Mouse (Mus musculus) olfactory bulb, adult 2 months (tissue): Measurements from ENCODE around the gene Nelfe.

Source experiments
- CTCF ChIP-seq: fragments of 200-500 bp; IDR thresholded peaks from 2 replicates; pipeline ENCODE4 v1.5.1; 2012; ENCODE audit warnings: low read depth, mild to moderate bottlenecking, low read length, moderate library complexity; ENCODE audit not compliant: insufficient read depth
- POLR2A ChIP-seq: fragments of 200-500 bp; IDR thresholded peaks from 2 replicates; pipeline ENCODE4 v1.6.1; 2012; ENCODE audit warnings: mild to moderate bottlenecking, low read depth, low read length, moderate library complexity; ENCODE audit not compliant: insufficient read depth

GRCm38 (mm10) chr17:34853511-34853910 is 3.3 kb downstream of the Nelfe start:
- TF ChIP-seq CTCF: no peak
- TF ChIP-seq POLR2A: no peak
